Mouse (Mus musculus): ENCODE measurements at regions not wholly inside any gene's neighbourhood (a gene's known extent, or its start where the extent isn't known, plus 50 kb on each side); places are given as distances from the start of the nearest gene placed in this dataset.
"Not testable (repeated sequence)": the region's sequence is repeated elsewhere in the genome, so short reads cannot be mapped to it uniquely, and the experiment has no call there.

- no peak for DNase-seq (ENCODE audit: low spot score in 2 of 2)
Measured at GRCm38 (mm10) chr10:117478202-117478930, 98.6 kb upstream of the Cpsf6 start.

- DNase-seq (ENCODE audit: low spot score in 2 of 2) = no peak
Measured at GRCm38 (mm10) chr10:117477331-117478201, 97.8 kb upstream of the Cpsf6 start.

- no peak for DNase-seq (ENCODE audit: low spot score in 2 of 2)
Measured at GRCm38 (mm10) chr10:117475086-117475945, 95.5 kb upstream of the Cpsf6 start.

GRCm38 (mm10) chr10:117474351-117475085 is 94.7 kb upstream of the Cpsf6 start:
- DNase-seq (ENCODE audit: low spot score in 2 of 2) = no peak

- no peak for DNase-seq (ENCODE audit: low spot score in 2 of 2)
Measured at GRCm38 (mm10) chr10:117473471-117473870, 93.7 kb upstream of the Cpsf6 start.

- no peak for DNase-seq (ENCODE audit: low spot score in 2 of 2)
Measured at GRCm38 (mm10) chr10:117472568-117472930, 92.7 kb upstream of the Cpsf6 start.

GRCm38 (mm10) chr10:117471818-117472567 is 92.2 kb upstream of the Cpsf6 start:
- no peak for DNase-seq (ENCODE audit: low spot score in 2 of 2)

GRCm38 (mm10) chr10:117471036-117471817 is 91.4 kb upstream of the Cpsf6 start:
- DNase-seq (ENCODE audit: low spot score in 2 of 2) = no peak

GRCm38 (mm10) chr10:117470481-117470880 is 90.7 kb upstream of the Cpsf6 start:
- DNase-seq (ENCODE audit: low spot score in 2 of 2) = no peak

GRCm38 (mm10) chr10:117469573-117470090 is 89.8 kb upstream of the Cpsf6 start:
- no peak for DNase-seq (ENCODE audit: low spot score in 2 of 2)

GRCm38 (mm10) chr10:117468931-117469572 is 89.2 kb upstream of the Cpsf6 start:
- no peak for DNase-seq (ENCODE audit: low spot score in 2 of 2)

GRCm38 (mm10) chr10:117468381-117468780 is 88.6 kb upstream of the Cpsf6 start:
- DNase-seq (ENCODE audit: low spot score in 2 of 2) = no peak

GRCm38 (mm10) chr10:117467161-117467560 is 87.3 kb upstream of the Cpsf6 start:
- DNase-seq (ENCODE audit: low spot score in 2 of 2) = no peak

- no peak for DNase-seq (ENCODE audit: low spot score in 2 of 2)
Measured at GRCm38 (mm10) chr10:117466391-117466790, 86.6 kb upstream of the Cpsf6 start.

GRCm38 (mm10) chr10:117465671-117466250 is 85.9 kb upstream of the Cpsf6 start:
- no peak for DNase-seq (ENCODE audit: low spot score in 2 of 2)

- no peak for DNase-seq (ENCODE audit: low spot score in 2 of 2)
Measured at GRCm38 (mm10) chr10:117465058-117465660, 85.3 kb upstream of the Cpsf6 start.

- not testable (repeated sequence) for DNase-seq (ENCODE audit: low spot score in 2 of 2)
Measured at GRCm38 (mm10) chr10:117464331-117464730, 84.5 kb upstream of the Cpsf6 start.

GRCm38 (mm10) chr10:117463636-117464035 is 83.8 kb upstream of the Cpsf6 start:
- no peak for DNase-seq (ENCODE audit: low spot score in 2 of 2)

All from spleen, postnatal 36 days (tissue).